Mouse (Mus musculus) neutrophil, adult 5-6 weeks (primary cell): ENCODE measurements around the gene Dbx2. TPM values are rescaled to one million over a fixed set of nuclear protein-coding genes. Genes with fewer than 3 reads are reported as not detected.

ENCODE experiments used
- ATAC-seq: fragments of 151-379, 151-347 bp; 2 replicates; pipeline ENCODE4 v1.8.0; 2017; ENCODE audit warnings: mild to moderate bottlenecking, moderate TSS enrichment; ENCODE audit not compliant: insufficient number of reproducible peaks, poor library complexity, low FRiP score, severe bottlenecking; ENCODE audit errors: extremely low read depth
- total RNA-seq: library from RNA; stranded (forward); fragments of 200-1000 nt; gene quantifications from 2 replicates; pipeline ENCODE4 v1.2.3, GENCODE M21; 2017

The Dbx2 gene
- total RNA-seq = 0.12 TPM in 1 of 2 replicates, not detected in the other

DNA sequence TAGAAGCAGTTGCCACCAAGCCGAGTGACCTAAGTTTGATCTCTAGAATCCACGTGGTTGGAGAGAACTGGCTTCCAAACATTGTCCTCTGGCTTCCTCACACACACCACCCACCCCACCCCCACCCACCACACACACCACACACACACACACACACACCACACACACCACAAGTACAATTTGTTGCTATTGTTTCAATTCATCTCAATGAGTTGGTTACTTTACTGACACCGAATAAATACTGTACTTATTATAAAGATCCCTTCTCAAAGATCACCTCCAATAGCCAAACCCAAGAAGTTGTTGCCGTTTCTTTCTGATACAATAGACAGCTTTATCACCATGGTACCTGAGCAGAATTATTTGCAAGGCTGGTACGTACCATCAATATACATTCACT lies at the start of gene Dbx2:
Gene Dbx2 (minus strand): TSS at position 101 of the 400 bp plus-strand sequence.
- no peak for ATAC-seq

DNA sequence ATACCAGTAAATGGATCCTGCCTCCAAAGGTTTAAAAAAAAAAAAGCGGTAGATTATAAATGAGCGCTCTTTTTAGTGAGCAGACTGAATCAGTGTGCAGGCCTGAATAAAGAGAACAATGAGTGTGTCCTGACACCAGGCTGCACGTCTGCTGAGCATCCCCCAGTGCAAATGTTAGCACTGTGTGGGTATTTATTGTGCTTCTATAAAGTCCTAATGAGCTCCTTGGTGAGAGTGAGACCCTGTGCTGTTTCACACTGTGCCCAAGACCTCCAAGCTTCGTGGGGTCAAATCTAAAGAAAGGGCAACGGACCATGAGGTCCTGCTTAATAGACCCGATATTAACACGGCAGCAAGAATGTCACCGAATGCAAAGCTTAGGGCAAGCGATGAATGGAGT lies 46.4 kb upstream of the Dbx2 start:
- ATAC-seq = no peak

DNA sequence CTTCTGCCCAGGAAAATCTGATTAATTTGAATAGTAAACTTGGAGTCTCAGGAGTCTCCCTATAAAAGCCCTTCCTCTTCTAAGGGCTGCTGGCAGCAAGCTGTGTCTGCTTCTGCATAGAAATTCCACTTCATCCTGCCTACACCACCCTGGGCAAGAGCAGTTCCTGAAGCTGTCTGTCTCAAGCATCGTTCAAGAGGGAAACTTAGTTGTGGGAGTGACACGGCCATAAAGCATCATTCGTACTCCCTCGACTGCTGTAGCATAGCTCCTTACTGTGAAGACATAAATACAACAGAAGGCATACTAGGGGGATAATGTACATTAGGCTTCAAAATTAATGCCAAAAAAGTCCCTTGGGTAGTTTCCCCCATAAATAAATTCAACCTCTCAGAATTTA lies 45.8 kb upstream of the Dbx2 start:
- no peak for ATAC-seq

DNA sequence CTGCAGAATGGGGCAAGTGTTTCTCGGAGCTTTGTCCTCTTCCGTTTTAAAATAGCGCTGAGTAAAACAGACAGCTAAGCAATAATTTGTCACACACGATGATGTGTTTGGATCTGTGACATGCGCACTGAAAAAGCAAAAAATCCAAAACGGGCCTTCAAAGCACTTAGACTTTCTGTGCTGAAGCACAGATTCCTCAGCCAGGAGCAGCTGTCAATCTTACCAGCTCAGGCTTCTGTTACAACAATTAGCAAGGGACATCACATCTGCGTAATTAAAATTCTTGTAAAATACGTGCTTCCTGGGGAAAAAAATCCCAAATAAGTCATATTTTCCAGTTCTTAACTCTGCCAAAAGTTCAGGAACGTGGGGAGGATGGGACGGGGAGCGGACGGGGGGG lies 43.6 kb upstream of the Dbx2 start:
- ATAC-seq = no peak

DNA sequence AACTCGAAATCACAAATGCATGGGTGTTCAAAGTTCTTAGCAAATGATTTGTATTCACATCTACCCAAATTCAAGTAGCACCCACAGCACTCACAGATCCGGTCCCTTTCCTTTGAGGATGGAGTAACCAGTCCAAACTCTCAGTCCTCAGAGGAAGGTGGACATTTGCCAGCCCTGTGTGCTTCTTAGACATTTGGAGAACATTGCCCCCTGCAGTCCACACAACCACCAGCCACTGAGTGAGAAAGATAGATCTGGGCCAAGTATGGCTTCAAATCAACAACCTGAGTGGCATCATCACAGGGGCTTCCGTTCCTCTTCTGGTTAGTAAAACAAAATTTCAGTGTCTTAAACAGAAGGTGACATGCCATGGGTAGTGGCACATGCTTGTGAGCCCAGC lies 38.0 kb upstream of the Dbx2 start:
- ATAC-seq = no peak

DNA sequence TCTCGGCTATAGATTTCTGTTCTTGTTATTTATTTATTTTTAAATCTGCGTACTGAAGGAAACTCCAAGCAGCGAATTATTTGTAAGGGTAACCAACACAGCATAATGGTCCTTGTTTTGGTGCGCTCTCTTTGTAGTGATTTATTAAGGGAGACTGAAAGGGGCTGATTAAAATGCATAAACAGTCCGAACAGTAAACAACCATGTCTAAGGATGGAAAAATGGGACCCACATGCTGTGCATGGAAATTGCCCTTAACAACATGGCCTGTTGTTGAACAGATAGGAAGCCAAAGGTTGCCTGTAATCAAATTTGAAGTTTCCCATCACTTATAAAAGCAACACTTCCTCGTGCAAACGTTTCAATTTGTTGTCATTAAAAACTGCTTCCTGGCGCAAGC lies 35.8 kb upstream of the Dbx2 start:
- no peak for ATAC-seq

DNA sequence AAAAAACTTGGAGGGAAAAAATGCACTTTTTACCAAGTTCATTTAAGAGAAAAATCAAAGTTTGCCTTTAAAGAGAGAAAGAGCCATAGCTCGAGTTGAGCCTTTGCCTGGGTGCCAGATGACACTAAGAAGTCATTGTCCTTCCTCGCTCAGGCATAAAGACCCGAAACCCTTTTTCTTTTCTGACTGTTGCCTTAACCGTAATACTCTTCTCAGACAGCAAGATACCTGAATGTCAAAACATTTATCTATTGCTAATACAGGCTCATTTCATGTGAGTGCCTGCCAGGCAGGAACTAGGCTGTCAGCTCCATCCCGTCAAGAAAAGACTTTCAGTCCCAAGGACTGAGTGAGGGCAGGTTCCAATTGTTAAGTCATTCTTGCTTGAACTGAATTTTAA lies 35.4 kb upstream of the Dbx2 start:
- ATAC-seq = no peak

DNA sequence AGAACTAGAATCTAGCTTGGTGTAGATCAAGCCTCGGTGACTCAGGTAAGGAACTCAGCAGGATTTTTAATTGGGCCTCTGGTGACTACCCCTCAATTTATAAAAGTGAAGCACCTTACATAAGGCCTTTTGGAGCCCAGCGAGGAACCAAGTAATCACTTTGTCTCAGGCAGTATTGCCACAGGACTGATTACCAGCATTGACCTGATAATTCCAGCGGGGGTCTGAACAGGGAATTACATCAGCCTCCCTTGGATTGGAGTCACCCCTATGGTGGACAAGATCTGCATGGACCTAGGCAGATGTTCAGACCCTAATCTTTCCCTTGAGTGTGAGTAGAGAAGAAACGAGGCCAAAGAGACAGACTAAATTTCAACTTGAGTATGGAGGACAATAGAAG lies 26.9 kb upstream of the Dbx2 start:
- ATAC-seq = no peak

DNA sequence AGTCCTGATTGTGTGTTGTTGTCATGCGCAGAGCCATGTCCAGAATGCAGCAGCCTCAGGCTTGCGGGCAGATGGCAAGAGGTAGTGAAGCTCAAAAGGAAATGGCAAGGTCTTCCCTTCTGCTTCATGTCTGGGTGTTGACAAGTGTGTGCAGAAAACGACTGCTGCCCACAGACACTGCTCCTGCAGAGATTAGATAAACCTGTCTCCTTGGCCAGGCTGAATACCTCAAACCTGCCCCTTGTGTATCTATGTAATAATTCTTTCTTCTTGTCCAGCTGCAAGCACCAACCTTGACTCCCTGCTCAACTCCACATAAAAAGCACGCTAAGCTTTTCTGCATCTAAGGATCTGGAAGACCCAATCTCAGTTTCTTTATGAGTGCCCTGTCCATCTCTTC lies 19.9 kb upstream of the Dbx2 start:
- no peak for ATAC-seq

DNA sequence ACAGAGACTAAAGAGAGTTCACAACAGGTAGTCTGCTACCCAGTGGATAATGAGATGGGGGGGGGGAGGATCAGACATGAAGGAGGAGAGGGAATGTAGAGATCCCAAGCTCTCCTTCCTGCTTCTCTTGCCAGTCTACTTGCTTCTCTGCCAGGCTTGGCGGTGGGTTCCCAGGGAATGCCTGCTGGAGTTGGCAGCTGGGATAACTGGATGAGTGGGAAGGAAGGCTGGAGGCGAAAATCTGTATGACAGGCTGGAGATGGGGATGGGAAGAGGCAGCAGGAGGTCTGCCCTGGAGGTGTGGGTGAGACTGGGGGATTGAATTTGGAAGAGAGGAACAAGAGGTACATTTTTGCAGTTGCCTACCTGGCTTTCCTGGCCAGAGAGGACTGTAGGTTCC lies 19.4 kb upstream of the Dbx2 start:
- ATAC-seq = no peak

DNA sequence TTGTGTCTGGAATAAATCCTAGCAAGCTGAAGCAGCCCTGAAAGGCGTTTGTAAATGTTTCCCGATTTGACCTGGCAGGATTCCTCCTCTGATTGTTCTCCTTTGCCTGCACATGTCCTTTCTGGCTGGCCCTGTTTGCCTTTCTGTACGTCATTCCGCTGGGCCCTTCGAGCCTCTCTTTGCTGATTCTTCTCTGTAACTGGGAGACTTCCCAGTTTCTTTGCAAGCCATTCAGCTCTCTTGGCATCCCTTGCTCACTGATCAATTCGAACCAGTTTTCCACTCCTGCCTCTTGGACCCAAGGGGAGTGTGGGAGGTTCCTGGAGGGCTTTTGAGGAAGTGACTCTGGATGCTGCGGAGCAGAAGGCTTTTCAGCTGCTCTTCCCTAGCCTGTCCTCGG lies 11.4 kb upstream of the Dbx2 start:
- no peak for ATAC-seq

DNA sequence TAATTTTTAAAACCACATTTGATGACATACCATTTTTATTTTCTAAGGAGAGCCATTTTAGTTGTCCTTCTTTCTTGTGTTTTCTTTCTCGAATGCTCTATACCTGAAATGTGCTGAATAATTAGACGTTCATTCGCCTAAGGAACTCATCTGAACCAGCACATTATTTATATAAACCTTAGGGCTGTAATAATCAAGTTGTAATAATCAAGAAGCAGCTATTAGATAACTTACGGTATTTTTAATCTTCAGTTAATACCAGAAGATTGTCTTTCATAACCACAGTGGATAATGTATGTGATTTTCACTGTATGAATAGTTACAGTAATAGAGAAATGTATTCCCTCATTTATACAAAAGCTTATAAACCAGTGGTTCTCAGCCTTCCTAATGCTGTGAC lies 9.2 kb upstream of the Dbx2 start:
- no peak for ATAC-seq

DNA sequence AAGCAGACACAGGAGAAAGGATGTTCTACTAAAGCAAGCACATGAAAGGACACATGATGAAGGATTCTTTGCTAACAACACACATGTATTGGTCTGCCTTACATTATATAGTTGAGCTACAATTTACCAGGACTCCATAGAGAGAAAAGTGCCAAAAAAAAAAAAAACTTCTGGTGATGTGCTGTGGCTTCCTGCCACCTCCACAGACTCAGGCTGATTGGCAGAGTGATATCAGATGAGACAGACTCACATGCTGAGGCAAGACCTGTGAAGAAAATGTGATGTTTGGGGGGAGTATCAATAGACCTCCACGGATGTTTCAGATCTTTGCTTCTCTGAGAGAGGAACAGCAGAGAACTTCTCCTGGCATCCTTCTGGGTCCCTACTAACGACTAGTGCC lies 6.0 kb upstream of the Dbx2 start:
- ATAC-seq = no peak

DNA sequence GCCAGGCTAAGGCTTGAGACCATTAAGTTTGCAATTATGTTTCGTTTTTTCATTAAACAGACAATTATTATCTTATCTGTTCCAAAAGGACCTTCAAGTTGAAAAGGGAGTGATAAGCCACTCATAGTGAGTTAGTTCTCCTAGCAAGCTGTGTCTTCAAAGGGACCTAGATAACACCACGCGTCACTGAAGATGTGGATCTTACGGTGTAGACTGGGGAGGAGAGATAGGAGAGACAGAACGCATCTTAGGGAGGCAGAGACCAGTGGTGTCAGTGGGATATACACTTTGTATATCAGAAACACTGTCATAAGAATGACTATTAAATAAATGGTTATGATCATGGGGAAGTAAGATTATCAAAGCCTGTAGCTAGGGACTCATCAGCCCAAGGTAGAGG lies 4.6 kb upstream of the Dbx2 start:
- no peak for ATAC-seq

DNA sequence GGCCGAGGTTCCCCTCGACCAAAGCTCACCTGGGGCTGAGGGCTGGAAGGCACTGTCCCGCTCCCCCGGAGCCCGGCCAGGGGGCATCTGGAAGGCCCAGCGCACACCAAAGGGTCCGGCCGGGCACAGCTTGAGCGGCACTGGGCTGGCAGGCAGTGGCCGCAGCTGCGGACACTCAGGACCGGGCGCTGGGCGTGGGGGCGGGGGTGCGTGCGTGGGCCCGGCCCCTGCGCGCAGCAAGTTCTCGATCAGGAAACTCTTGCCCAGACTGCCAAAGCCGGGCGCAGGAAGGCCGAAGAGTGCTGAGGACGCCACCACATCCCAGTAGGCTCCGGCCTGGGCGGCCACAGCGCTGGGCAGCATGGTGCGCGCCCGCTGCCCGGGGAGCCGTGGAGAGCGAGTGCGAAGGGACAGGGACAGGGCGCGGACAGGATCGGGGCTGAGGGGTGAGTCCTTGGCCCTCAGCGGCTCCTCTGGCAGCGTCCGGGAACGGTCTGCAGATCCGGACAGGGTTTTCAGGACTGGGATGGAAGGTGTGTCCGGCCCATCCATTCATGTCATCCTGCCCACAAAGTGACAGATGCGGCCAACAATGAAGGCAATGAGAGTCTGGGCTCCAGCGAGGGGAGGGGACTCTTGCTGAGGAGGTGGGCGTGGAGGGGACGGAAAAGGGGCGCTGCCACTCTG lies 1.4 kb downstream of the Dbx2 start:
- ATAC-seq = no peak

DNA sequence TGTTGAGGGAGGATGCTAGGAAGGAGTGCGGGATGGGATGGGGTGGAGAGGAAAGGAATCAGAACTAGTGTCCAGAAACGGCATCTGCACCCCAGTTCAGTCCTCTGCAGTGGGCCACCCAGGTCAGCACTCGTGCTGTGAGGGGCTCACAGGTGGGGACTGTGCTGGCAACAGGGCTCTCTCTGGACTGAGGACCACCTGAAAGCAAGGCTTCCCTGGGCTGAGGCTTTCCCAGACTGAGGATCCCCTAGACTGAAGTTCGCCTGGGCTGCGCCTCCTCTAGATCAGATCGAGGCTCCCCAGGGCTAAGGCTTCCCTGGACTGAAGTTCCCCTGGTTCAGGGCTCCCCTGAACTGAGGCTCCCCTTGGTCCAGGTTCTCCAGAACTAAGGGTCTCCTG lies 1.9 kb downstream of the Dbx2 start:
- no peak for ATAC-seq

DNA sequence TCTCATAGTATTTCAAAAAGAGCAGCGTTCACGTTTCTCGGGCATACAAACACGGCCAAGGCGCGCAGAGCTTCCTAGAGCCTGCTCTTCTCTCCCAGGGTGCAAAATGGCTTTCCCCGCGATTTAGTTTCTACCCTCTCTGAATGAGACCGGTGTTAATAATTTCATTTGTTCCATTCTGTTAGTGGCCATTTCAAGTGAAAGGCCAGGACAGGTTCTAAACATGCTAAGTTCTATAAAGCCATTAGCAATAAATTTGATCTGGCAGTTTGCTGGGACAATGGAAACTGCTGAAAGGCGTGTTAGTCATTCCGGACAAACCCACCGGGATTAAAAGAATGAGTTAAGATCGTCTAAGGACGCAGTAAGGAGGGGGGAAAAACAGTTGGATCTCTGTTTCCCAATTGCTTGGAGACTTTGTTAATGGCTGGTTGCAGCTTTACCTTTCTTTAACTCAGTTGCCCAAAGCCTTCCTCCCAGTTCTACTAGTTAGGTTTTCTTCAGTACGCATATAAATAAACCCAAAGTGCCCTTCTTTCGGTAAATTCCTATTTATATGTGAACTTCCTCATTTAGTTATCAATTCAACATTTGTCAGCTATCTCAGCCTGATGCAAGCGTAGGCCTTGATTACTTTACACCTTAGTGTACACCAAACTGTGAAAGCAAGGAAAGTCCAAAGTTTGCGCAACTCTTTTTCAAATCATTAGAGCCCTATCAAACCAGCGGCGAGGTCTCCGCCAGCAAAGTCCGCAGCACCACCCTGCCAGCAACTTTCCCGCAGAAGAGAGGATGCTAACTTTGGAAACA lies 2.7 kb downstream of the Dbx2 start:
- no peak for ATAC-seq

DNA sequence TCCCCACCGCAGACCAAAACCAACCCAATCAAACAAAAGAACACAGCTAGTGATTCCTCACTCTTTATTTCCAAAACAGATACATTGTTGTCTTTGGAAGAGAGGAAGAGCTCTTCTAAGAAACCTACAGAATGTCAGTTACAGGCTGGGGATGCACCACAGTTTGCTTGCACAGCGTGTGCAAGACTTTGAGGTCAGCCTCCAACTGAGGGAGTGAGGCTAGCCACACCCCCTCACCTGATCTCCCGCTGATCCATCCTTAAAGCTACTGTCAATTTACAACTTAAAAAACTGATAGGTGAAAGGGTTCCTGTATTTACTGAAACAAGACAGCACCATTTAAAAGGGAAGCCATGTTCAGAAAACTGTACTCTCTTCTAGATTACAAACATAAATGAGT lies 3.9 kb downstream of the Dbx2 start:
- no peak for ATAC-seq

DNA sequence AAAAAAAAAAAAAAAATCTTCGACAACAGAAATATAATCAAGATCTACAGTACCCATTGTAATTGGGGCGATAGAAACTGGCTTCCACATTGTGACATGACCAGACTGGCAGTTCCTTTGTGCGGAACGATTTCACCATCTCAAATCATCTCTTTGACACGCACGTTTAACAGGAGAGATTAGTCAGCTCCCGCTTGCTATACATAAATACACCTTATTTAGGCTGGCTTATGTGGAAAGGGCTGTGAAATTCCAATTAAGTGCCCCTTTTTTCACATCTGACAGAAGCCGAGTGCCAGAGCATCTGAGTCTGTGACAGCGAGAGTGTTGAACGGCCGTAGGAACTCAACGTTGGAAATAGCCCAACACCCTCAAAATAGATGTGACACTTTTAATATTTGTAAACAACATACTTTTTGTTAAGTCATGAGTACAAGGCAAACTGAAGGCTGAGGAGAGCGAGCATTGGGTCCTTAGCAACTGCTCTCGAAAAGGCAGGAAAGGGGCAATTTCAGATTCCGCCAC lies 12.2 kb downstream of the Dbx2 start:
- ATAC-seq = no peak

DNA sequence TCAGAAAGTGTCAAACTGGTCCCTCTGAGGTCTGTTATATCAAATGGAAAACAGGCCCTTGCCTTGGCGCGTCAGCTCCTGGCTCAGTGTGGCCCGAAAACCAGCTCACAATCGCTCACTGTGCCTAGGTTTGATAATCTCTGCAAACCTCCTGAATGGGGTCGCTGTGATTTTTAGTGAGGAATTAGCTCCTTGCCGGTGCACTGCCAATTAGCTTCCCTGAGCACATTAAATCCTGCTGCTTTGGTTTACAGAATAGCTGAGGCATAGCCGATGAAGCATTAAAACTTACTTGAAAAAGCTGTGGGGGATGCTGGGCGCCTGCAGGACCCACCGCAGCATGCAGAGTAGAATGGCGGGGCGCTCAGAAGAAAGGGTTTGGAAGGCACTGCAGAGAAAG lies 15.4 kb downstream of the Dbx2 start:
- no peak for ATAC-seq

DNA sequence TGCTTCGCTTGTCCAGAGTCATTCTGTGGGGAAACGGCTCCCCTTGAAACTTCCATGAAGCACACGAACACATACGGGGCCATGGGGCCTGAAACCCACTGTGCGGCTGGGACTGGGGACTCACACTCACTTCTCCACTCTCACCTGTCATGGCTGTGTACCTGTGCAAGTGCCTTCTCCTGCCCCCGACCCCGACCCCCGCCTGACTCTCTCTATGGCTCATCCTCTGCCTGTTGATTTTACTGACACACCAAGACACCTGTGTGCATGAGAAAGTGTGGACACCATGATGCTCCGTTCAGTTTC lies 16.0 kb downstream of the Dbx2 start:
- no peak for ATAC-seq
